Mouse (Mus musculus) C2C12 (cell line): ENCODE measurements around the gene Rfpl4. TPM values are rescaled to one million over a fixed set of nuclear protein-coding genes. Genes with fewer than 3 reads are reported as not detected.

ENCODE experiments used
- H3K27me3 ChIP-seq: one replicate; pipeline ENCODE4 v1.6.1; 2011; ENCODE audit not compliant: control insufficient read depth, insufficient read depth, insufficient read length
- H3K36me3 ChIP-seq: one replicate; pipeline ENCODE4 v1.6.1; 2011; ENCODE audit not compliant: control insufficient read depth, insufficient read depth
- H3K4me3 ChIP-seq: one replicate; pipeline ENCODE4 v1.5.1; 2011; ENCODE audit warnings: mild to moderate bottlenecking, control low read depth; ENCODE audit not compliant: poor library complexity, insufficient read depth, severe bottlenecking
- H3K79me2 ChIP-seq: one replicate; pipeline ENCODE4 v1.6.1; 2011; ENCODE audit not compliant: control insufficient read depth, insufficient read depth
- H3K79me3 ChIP-seq: one replicate; pipeline ENCODE4 v1.6.1; 2011; ENCODE audit warnings: low read depth, control low read depth
- H3ac ChIP-seq: one replicate; pipeline ENCODE3; 2011; ENCODE audit warnings: low read depth; ENCODE audit not compliant: control insufficient read depth, insufficient read length
- CEBPB ChIP-seq: IDR thresholded peaks from one replicate; pipeline ENCODE4 v1.6.1; 2011; ENCODE audit warnings: low read depth, mild to moderate bottlenecking, control low read depth, moderate library complexity
- CTCF ChIP-seq: IDR thresholded peaks from one replicate; pipeline ENCODE4 v1.5.1; 2011; ENCODE audit not compliant: control insufficient read depth, insufficient read depth, insufficient read length
- FOSL1 ChIP-seq: IDR thresholded peaks from one replicate; pipeline ENCODE4 v1.8.0; 2011; ENCODE audit warnings: mild to moderate bottlenecking, low read length; ENCODE audit not compliant: poor library complexity, insufficient read depth, severe bottlenecking
- MAX ChIP-seq: IDR thresholded peaks from one replicate; pipeline ENCODE4 v1.6.1; 2011; ENCODE audit warnings: mild to moderate bottlenecking, control low read depth
- MYOD1 ChIP-seq: IDR thresholded peaks from one replicate; pipeline ENCODE4 v1.6.1; 2011; ENCODE audit warnings: low read depth; ENCODE audit not compliant: control insufficient read depth, insufficient read length
- MYOG ChIP-seq: IDR thresholded peaks from one replicate; pipeline ENCODE4 v1.6.1; 2011; ENCODE audit not compliant: control insufficient read depth, insufficient read length; ENCODE audit errors: extremely low read depth
- USF1 ChIP-seq: IDR thresholded peaks from one replicate; pipeline ENCODE4 v1.6.1; 2011; ENCODE audit warnings: low read depth, mild to moderate bottlenecking, control low read depth, moderate library complexity
- polyA plus RNA-seq: library from polyadenylated mRNA; unstranded; fragments of >200 nt; fragmentation: generic; extraction: Trizol; gene quantifications from one replicate; pipeline ENCODE4 v1.2.1, GENCODE M21; 2012; ENCODE audit warnings: missing spikeins

The Rfpl4 gene
- polyA plus RNA-seq, 1 experiment = not detected

DNA sequence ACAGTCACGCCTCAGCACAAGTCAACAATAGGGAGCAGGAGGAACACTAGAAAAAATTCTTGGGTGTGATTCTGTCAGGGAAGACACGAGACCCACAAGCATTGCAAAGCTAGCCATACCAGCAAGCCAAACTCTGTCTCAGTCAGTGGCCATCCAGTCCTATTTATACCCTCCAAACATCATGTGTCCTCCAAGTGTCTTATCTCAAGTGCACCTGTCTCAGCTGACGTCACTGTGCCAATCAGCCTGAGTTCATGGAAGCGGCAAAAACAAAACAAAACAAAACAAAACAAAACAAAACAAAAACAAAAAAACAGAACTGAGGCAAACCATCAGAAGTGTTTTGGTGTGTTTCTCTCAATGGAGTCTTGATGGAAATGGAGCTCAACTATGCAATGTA, 8.5 kb downstream of the Rfpl4 start:
- Histone ChIP-seq H3K36me3 (no peaks in the 10 kb centered on the region), H3K79me3 (no peaks in the 10 kb centered on the region), H3K27me3 (no peaks in the 10 kb centered on the region), H3ac (no peak overlapping the region), H3K4me3 (no peak overlapping the region), H3K79me2 (no peaks in the 10 kb centered on the region)
- TF ChIP-seq MYOD1 (no peak), CTCF (no peak), MAX (no peak), FOSL1 (no peak), MYOG (no peak), USF1 (no peak), CEBPB (no peak)

DNA sequence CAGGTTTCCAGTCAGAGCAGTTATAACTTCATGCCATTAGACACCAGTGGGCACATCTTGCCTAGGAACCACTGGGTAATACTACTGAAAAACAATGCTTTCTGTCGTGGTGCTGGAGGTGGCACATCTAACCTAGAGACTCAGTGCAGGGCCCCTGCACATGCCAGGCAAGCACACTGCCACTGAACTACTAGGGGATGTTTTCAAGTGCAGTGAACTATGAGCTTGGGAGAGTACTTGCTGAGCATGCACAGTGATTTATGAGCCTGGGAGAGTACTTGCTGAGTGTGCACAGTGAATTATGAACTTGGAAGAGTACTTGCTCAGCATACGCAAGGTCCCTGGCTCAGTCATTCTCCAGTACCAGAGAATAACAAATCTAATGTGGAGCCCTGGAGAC, 14.2 kb downstream of the Rfpl4 start:
- no peak overlapping the region for H3K4me3 ChIP-seq
- no peak for TF ChIP-seq CTCF
- TF ChIP-seq MAX = no peak
- TF ChIP-seq CEBPB = no peak
- no peak for TF ChIP-seq USF1
- TF ChIP-seq MYOD1 = no peak
- TF ChIP-seq FOSL1 = no peak
- no peak for TF ChIP-seq MYOG
- H3K79me2 ChIP-seq = no peaks in the 10 kb centered on the region
- H3K79me3 ChIP-seq = no peaks in the 10 kb centered on the region
- no peaks in the 10 kb centered on the region for H3K27me3 ChIP-seq
- H3ac ChIP-seq = no peak overlapping the region
- peaks cover 6% of the 10 kb centered on the region for H3K36me3 ChIP-seq

DNA sequence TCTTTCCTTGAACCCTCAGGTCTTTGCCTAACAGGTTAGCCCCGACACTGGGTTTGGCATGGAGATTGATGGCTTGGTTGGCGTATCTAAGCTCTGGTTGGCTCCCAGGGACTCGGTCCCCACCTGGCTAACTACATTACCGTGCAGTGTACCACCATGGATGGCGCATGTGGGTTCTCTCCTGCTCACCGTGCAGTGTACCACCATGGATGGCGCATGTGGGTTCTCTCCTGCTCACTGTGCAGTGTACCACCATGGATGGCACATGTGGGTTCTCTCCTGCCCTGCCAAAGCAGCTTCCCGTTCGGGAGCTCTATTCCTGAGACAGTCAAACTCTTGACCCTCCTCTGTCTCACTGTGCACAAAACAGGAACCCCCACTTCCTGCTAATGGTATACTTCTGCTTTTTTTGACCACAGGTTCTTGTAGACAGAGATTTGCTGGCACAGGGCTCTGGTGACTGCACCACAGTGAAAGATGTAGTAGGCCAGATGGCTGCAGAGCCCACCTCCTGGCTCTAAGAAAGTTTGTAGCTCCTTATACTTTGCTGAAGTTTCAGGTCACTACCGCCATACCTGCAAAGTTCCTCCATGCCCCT, 15.6 kb downstream of the Rfpl4 start:
- H3ac ChIP-seq = no peak overlapping the region
- no peak overlapping the region for H3K4me3 ChIP-seq

DNA sequence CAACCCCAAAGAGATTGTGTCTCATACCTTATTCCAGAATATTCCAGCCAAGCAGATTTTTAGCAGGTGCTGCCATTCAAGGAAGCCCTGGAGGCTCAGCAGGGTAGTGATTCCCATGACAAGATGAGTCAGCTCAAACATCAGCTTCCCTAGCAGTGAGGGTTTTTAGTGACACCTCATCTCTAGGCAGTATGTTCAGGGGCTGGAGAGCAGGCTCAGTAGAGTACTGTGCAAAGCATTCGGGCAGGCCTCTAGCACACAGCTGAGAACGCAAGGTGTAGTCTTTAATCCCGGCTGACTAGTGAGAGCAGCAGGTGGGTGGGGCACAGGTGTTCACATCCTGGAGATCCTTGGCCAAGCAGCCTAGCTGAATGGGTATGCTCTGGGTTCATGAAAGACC, 17.0 kb downstream of the Rfpl4 start:
- no peak overlapping the region for H3ac ChIP-seq
- H3K36me3 ChIP-seq = peaks cover 9% of the 10 kb centered on the region
- H3K4me3 ChIP-seq = no peak overlapping the region
- no peaks in the 10 kb centered on the region for H3K79me3 ChIP-seq
- no peak for TF ChIP-seq MYOG
- no peak for TF ChIP-seq FOSL1
- no peak for TF ChIP-seq MYOD1
- TF ChIP-seq USF1 = no peak
- no peak for TF ChIP-seq CEBPB
- TF ChIP-seq CTCF = no peak
- no peaks in the 10 kb centered on the region for H3K27me3 ChIP-seq
- H3K79me2 ChIP-seq = no peaks in the 10 kb centered on the region

More for the DNA sequence above, 15.6 kb downstream of the Rfpl4 start:
- Histone ChIP-seq H3K36me3 (peaks cover 6% of the 10 kb centered on the region), H3K79me2 (no peaks in the 10 kb centered on the region), H3K79me3 (no peaks in the 10 kb centered on the region), H3K27me3 (no peaks in the 10 kb centered on the region)
- TF ChIP-seq USF1 (no peak), CEBPB (no peak), MYOG (no peak), FOSL1 (no peak), MAX (no peak), CTCF (no peak), MYOD1 (no peak)

DNA sequence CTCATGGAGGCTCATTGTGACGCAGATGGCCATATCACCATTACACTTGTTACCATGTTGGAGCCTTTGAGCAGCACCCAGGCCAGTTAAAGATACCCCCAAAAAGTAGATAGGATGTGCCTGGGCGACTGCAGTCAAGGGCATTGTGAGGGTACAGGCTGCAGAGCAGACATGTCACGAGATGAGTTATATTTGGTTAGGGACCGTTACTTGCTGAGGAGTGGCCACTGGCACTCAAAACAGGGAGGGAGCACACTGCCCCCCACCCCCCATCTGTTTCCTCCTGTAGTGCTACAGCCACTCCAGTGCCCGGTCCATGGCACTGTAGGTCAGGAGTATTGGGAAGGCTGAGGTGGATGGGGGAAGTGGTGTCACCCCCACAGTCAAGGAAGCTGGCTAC, 18.0 kb downstream of the Rfpl4 start:
- Histone ChIP-seq H3K79me2 (no peaks in the 10 kb centered on the region), H3K27me3 (no peaks in the 10 kb centered on the region), H3K4me3 (no peak overlapping the region), H3K36me3 (peaks cover 14% of the 10 kb centered on the region), H3K79me3 (no peaks in the 10 kb centered on the region), H3ac (no peak overlapping the region)
- TF ChIP-seq MYOG (no peak), CTCF (no peak), MYOD1 (no peak), USF1 (no peak), MAX (no peak), FOSL1 (no peak), CEBPB (no peak)

DNA sequence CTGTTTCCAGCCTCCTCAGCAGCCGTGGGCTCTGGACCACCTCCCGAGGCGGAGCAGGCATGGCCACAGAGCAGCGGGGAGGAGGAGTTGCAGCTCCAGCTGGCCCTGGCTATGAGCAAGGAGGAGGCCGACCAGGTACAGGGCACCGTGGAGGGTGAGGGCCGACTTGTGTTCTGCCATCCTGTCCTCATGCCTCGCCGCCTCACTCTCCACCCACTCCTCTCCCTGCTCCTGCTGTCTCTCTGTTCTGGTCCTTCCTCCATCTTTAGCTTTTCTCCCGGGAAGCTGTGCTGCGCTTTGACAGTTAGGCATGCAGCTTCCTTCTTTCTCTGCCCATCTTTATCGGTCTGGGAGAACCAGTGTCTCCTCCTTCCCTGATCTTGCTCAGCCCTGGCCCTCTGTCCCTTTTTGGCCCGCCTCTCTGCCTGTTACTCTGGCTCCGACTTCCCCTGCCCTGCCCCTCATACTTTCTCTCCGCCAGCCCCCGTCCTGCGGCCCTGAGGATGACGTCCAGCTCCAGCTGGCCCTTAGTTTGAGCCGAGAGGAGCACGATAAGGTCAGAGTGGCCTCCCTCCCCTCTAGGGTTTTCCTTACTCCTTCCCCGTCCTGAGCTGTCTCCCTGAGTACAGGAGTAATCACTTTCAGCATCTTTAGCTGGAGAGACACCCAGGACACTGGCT, 23.8 kb downstream of the Rfpl4 start:
- TF ChIP-seq MAX (no peak), CTCF (no peak), FOSL1 (no peak)
- H3K79me2 ChIP-seq = peaks cover 45% of the 10 kb centered on the region
- peaks cover 25% of the 10 kb centered on the region for H3K79me3 ChIP-seq
- no peaks in the 10 kb centered on the region for H3K27me3 ChIP-seq
- no peak overlapping the region for H3K4me3 ChIP-seq
- H3ac ChIP-seq = no peak overlapping the region
- H3K36me3 ChIP-seq = peaks cover 36% of the 10 kb centered on the region
